Mouse (Mus musculus): ENCODE measurements around the gene Slc26a5.

The Slc26a5 gene

DNA sequence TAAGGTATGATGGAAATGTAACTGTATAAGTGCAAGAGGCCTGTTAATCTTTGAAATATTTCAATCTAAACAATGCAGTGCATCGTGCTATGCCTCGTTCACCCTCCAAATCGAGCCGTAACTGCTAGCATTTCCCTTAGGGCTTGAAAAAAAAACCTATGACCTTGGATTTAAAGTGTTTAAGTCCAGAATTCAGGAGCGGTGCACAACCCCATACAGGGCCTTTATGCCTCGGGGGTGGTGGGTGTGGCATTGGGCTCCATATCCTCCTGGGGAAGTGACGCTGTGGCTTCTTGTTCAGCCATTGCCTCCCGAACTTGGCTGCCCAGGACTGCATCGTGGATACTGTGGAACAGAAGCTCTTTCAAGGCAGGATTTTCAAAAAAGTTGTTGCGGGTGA is 54.5 kb downstream of the Slc26a5 start:
- DNase-seq (ENCODE audit: low spot score in 2 of 2) = no peak

DNA sequence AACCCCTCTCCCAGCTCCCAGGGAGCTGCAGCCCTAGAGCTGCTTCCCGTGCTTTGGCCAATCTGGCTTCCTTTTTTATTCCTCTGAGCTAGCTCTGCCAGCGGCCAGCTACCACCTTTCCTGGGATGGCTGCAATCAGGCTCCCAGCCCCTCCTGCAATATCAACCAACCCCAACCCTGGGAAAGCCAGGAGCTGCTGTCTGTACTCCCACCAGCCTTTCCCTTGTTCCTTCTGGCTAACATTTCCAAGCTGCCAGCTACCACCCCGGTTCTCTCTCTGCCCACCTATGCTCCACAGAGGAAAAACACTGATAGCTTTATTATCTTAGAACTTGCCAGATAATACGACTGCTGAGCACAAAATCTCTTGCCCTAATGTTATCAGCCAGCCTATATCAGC is 60.6 kb downstream of the Slc26a5 start:
- no peak for DNase-seq (ENCODE audit: low spot score in 2 of 2)

DNA sequence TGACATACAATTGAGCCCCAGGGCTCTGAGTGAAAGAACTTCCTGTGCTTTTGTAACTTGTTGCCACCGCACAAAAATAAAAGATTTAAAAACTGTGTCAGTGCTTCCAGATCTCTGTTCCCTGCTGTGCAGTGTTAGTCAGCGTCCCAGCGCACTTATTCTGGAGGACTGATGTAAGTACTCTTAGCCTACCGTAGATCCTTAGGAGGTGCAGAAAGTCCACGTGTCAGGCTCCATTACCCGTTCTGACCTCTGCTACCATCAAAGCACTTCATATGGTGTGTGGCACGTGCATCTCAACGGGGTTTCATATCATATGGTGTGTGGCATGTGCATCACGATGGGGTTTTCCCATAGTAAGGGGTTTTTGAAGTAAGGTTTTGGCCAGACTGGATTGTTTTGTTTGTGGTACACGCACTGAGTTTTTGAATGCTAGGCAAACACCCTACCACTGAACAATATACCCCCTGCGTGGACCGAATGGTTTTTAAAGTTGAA is 61.7 kb downstream of the Slc26a5 start:
- DNase-seq (ENCODE audit: low spot score in 2 of 2) = no peak

DNA sequence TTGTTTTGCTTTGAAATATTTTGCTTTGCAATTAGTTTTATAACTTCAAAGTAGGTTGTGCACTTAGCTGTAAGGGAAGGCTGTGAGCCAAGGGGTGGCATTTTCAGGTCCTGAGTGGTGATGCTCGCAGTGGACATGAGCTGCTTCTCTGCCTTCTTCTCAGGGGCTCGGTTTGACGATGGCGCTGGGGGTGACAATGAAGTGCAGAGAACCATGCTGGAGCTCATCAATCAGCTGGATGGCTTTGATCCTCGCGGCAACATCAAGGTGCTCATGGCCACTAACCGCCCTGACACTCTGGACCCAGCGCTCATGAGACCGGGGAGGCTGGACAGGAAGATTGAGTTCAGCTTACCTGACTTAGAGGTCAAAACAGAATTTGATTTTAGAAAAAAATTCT is 62.5 kb downstream of the Slc26a5 start:
- no peak for DNase-seq (ENCODE audit: low spot score in 2 of 2)

DNA sequence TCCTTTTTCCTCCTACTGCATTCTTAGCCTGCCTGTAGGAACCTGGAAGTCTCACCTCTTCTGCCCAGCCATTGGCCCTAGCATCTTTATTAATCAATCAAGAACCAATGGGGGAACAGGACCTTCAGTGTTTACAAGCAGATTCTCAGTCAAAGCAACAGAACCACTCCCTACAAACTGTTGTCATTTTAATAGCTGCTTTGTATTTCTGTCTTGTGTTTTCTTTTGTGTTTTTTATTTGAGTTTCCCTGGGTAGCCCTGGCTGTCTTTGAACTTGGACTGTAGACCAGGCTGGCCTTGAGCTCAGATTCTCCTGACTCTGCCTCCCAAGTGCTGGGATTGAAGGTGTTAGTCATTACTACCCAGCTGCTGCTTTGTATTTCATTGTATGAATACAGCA is 73.2 kb downstream of the Slc26a5 start:
- no peak for DNase-seq (ENCODE audit: low spot score in 2 of 2)

DNA sequence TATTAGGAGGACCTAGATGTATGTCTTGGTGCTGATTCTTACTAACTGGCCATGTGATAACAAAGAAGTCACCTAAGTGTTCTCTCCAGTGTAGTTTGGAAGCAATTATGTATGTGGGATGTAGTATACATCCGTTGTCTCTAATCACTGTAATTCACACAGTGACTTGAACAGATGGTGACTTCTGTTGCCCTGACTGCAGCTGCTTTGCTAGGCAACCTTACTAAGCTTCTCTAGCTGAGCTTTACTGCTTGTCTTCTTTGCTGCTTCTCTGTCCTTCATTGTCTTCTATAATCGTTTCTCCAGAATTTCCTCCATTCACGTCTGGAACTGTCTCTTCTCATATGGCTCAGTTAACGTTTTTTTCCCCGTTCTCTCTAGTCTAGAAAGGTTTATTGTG is 76.3 kb downstream of the Slc26a5 start:
- DNase-seq (ENCODE audit: low spot score in 2 of 2) = no peak

DNA sequence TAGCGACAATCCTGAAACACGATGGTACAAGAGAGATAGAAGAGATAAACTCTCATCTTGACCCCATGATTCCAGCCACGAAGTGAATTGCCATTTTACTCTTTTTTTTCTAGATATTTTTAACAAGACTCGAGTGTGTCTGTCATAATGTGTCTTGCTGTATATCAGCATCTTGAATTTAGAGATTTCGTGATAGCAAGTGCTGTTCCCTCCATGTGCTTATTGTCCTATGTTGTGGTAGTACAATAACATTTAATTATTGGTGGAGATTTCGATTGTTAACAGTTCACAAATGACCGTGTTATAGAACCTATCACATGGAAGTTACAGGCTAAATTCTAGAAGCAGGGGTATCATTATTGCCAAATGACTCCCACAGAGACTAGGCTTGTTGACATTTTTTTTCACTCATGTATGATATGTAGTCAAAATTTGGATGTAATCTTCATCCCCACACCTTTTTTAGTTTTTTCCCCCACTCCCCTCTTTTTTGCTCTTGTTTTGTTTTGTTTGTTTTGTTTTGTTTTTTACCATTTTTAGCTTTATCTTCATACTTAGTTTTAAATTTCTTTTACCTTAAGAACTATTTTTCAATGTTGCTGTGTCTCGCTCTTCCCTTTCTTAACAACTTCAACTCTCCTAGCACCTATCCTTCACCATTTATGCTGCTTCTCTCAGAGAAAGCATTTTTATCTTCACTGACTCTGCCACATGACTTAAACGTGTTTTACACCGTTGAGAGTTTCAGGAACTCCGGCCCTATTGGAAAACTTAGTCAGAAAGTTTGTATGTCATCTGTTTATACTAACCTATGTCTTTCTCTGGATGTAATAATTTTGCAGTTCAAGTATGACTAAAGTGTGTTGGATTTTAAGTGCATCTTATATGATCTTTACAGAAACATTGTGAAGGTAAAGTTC is 78.0 kb downstream of the Slc26a5 start:
- DNase-seq (ENCODE audit: low spot score in 2 of 2) = no peak

DNA sequence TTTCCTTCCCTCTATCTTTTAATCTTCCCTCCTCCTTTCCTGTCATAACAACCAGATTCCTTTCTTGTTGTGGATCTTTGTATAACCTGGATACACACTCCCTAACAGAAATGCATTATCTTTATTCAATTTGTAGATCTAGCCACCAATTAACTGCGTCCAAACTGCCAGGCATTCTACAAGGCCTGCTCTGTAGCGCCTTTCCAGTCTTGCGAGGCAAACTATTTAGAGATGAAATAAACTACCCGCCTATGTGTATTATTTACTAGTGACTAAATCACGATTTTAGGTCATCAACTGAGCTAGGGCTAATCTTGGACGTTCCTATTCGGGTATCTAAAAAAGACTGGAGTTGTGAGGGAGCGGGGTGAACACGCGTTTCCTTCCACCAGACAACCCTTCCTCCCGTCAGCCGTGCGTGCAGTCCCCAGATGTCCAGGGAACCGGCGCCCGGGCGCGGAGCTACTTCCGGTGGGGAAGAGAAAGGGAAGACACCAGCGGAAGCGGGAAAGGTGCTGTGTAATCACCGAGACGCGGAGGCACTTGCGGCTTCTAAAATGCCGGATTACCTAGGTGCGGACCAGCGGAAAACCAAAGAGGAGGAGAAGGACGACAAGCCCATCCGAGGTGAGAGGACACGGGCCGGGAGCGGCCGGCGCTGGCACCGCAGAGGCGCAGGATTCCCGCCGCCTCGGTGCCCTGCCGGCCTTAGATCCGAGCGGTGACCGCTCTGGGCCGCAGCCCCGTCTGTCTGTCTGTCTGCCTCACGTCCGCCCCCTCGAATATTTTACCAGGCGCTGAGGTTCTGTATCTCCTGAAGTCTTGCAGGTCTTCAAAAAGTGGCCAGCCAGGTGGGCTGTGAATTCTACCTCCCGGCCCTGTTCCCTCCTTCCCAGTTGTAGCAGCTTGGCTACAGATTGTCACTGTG is 78.9 kb downstream of the Slc26a5 start:
- DNase-seq (ENCODE audit: low spot score in 2 of 2) = peak; percentile 95 to 97

DNA sequence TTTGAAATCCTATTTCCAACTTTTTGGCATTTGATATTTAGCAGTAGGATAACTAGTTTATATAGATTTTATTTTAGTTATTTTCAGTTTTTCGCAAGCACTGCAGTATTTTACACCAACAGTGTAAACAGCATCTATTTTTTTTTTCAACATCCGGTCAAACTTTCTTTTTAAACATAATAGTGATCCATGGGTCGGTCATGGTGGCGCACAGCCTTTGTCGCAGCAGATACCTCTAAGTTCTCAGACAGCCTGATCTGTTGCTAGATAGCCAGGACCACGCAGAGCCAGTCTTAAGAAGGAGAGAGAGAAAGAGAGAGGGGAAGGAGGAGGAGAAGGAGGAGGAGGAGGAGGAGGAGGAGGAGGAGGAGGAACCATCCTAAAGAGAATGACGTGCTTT is 79.6 kb downstream of the Slc26a5 start:
- no peak for DNase-seq (ENCODE audit: low spot score in 2 of 2)

DNA sequence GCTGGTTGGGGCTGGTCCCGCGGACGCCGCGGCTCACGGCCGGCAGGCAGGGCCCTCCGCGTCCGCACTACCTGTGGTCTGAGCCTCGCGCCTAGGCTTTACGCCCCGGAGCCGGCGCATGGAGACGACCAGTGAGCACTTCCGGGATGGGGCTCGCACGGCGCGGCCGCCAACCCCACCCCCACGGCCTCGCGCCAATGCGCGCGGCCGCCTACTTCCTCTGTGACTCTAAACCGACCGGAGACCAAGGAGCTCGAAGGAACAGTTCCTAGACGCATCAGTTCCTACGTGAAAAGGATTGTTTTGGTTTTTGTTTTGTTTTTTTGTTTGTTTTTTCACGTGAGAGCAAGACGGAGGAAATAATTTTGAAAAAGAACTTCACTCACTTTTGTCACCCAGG is 80.4 kb downstream of the Slc26a5 start, which contains the start of the genes Dnajc2 and Psmc2:
Gene Dnajc2, minus strand, starts transcription at position 199 of the 400 bp plus-strand sequence.
Gene Psmc2, plus strand, starts transcription at position 231 of the 400 bp plus-strand sequence.
- peak; percentile 95 for DNase-seq (ENCODE audit: low spot score in 2 of 2)

DNA sequence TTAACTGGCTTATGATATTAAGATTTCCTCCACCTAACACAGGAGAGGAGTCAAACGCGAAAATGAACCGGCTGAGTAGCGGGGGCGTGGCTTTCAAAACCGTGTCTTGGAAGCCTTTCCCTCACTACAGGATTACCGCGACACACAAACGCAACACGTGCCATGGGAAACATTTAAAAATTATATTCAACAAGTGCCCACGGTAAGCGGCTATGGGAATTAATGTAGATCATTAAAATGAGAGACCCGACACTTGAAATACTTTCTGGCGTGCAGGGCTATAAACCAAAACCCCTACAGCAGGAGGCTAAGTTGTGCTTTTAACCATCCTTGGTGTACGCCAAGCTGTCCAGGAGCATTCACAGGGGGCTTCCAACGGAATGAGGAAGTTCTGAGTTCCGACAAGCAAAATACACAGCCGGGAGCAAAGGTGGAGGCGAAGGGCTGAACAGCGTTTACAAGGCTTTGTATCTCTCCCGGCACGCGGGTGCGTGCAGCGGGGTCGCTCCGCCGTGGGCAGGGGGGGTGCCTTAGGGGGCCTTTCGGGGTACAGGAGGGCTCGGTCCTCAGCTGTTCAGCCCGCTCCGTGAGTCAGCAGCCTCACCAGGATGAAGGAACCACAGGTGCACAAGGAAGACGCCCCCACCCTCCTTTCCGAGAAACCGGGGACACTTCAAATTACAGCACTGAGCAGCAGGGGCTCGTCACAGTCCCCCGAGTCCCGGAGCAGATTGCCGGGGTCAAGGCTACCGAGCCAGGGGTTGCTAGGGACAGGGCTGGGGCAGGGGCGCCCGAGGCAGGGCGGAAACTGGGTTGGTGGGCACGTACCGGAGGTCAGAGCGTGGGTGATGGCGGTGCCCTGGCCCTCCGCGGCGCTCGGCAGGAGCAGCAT is 81.0 kb downstream of the Slc26a5 start:
- peak in 1 of 2 experiments; percentile 37 for DNase-seq (ENCODE audit: low spot score in 2 of 2)

DNA sequence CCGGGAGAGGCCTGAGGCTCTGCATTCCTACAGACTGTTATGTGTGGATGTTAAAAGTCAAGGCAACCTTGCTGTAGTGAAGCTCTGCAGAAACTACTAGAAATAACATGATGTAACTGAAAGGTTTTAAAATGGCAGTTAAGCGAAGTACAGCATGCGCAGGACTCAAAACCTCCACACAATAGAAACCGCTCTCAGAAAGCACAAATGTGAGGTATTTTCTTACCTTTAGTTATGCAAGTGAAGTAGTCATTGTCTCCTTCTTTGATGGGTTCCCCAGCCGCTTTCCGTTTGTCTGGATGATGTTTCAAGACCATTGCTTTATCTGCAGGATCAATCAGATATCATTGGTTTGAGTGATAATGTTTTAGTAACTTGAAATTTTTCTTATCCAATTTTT is 88.9 kb downstream of the Slc26a5 start:
- no peak for DNase-seq (ENCODE audit: low spot score in 2 of 2)

DNA sequence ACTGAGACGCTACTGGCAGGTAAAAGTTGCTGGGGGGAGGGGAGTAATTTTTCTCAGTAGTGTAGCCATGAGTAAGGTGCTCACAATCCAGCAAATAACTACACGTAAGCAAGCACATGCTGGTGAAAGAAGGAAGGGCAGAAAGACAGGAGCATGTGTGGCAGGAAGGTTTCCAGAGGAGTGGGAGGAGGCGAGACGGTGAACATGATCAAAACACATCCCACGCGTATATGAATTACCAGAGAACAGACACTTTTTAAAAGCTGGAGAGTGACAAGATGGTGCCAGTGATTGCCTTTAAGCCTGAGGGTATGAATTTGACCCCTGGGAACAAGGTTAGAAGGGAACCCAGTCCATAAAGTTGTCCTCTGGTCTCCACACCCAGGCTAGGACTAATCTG is 95.6 kb downstream of the Slc26a5 start:
- no peak for DNase-seq (ENCODE audit: low spot score in 2 of 2)

DNA sequence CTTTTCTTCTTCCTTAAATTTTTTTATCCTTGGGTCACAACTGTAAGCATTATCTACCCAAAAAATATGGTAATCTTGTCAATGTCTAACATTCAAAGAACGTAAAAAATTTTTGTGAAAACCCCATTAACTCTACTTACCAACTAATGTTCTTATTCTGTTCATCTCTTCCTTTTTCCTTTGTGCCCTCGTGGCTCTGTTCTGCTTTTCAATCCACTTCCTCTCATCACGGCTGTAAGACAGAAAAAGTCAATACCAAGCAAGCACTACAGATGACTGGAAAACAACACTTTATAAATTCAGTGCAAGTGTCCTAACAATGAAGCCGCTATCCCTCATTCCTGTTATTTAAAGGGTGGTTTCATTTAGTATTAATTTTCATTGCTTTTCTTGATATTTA is 96.9 kb downstream of the Slc26a5 start:
- DNase-seq (ENCODE audit: low spot score in 2 of 2) = no peak
